Mouse (Mus musculus) heart, embryonic 13.5 days (tissue): Measurements from ENCODE around the gene Psmg1. TPM values are rescaled to one million over a fixed set of nuclear protein-coding genes. Genes with fewer than 3 reads are reported as not detected.
"Not testable (repeated sequence)": the region's sequence is repeated elsewhere in the genome, so short reads cannot be mapped to it uniquely, and the experiment has no call there.

ENCODE experiments used
- ATAC-seq: fragments of 200-750 bp; cut with Nextera tagmentation; 2 replicates; pipeline ENCODE4 v1.8.0; 2017; ENCODE audit warnings: moderate TSS enrichment; ENCODE audit not compliant: insufficient number of reproducible peaks, low FRiP score, low TSS enrichment; ENCODE audit errors: extremely low read depth
- H3K27ac ChIP-seq: fragments of 300-500 bp; sonication (generic); replicated peaks from 2 replicates; pipeline ENCODE4 v1.5.1; 2015; ENCODE audit warnings: moderate library complexity, mild to moderate bottlenecking, inconsistent platforms
- H3K27me3 ChIP-seq: fragments of 300-500 bp; sonication (generic); replicated peaks from 2 replicates; pipeline ENCODE4 v1.6.1; 2015; ENCODE audit warnings: mild to moderate bottlenecking, inconsistent platforms
- H3K36me3 ChIP-seq: fragments of 300-500 bp; sonication (generic); 2 replicates; pipeline ENCODE4 v1.6.1; 2015; ENCODE audit warnings: mild to moderate bottlenecking, inconsistent platforms
- H3K4me1 ChIP-seq: fragments of 300-500 bp; sonication (generic); 2 replicates; pipeline ENCODE4 v1.6.1; 2015; ENCODE audit warnings: inconsistent platforms
- H3K4me2 ChIP-seq: fragments of 300-500 bp; sonication (generic); 2 replicates; pipeline ENCODE4 v1.6.1; 2015; ENCODE audit warnings: inconsistent platforms, mild to moderate bottlenecking, moderate library complexity
- H3K4me3 ChIP-seq: fragments of 300-500 bp; sonication (generic); 2 replicates; pipeline ENCODE4 v1.5.1; 2015; ENCODE audit warnings: moderate library complexity, mild to moderate bottlenecking, inconsistent platforms
- H3K9ac ChIP-seq: fragments of 300-500 bp; sonication (generic); 2 replicates; pipeline ENCODE4 v1.6.1; 2015; ENCODE audit warnings: inconsistent platforms, mild to moderate bottlenecking, moderate library complexity
- H3K9me3 ChIP-seq: fragments of 300-500 bp; sonication (generic); 2 replicates; pipeline ENCODE4 v1.6.1; 2016; ENCODE audit warnings: inconsistent platforms
- WGBS: fragments of 180-500 bp; shearing (Covaris S2); methylation state at CpG from one replicate; pipeline ENCODE4 v1.1.7; 2015; ENCODE audit warnings: mixed read lengths; 5-methylcytosine and 5-hydroxymethylcytosine counted together
- polyA plus RNA-seq: library from polyadenylated mRNA; unstranded; fragments of >200 nt; fragmentation: Nextera tagmentation; extraction: Ambion mirVana; gene quantifications from 2 replicates; pipeline ENCODE4 v1.2.1, GENCODE M21; 2015

The Psmg1 gene
- polyA plus RNA-seq: 62.1 and 72.4 TPM in 2 replicates

- peaks cover 55% of the 10 kb centered on the region for H3K36me3 ChIP-seq
- H3K9ac ChIP-seq: peak within 1 kb of the TSS; percentile 86
- peak within 1 kb of the TSS; percentile 82 for H3K27ac ChIP-seq
- peak within 1 kb of the TSS; percentile 71 for H3K4me3 ChIP-seq
- no peaks in the 10 kb centered on the region for H3K9me3 ChIP-seq
- H3K4me2 ChIP-seq: peak within 1 kb of the TSS; percentile 71
- no peaks in the 10 kb centered on the region for H3K27me3 ChIP-seq
- WGBS: under 1% methylated on average over 62 of the region's 62 CpGs
- ATAC-seq: peak; percentile 91
- H3K4me1 ChIP-seq: peaks cover 17% of the 10 kb centered on the region
Observed at GRCm38 (mm10) chr16:95990462-95991121, at the start of gene Psmg1. Gene Psmg1 (minus strand): TSS chr16:95990960.

- Histone ChIP-seq H3K27ac (no peak overlapping the region), H3K4me1 (no peaks in the 10 kb centered on the region), H3K27me3 (no peaks in the 10 kb centered on the region), H3K4me2 (no peak overlapping the region), H3K9me3 (no peaks in the 10 kb centered on the region), H3K36me3 (peaks cover 99% of the 10 kb centered on the region), H3K9ac (no peak overlapping the region), H3K4me3 (no peak overlapping the region)
- whole genome bisulfite sequencing: 81% methylated on average over 6 of the region's 6 CpGs
- no peak for ATAC-seq
Observed at GRCm38 (mm10) chr16:96039538-96039937, 48.8 kb upstream of the Psmg1 start.

GRCm38 (mm10) chr16:96034473-96034872 lies 43.7 kb upstream of the Psmg1 start:
- H3K27ac ChIP-seq: no peak overlapping the region
- no peak overlapping the region for H3K4me3 ChIP-seq
- WGBS: 81% methylated on average over 6 of the region's 6 CpGs
- no peak overlapping the region for H3K4me2 ChIP-seq
- H3K36me3 ChIP-seq: peaks cover 99% of the 10 kb centered on the region
- no peaks in the 10 kb centered on the region for H3K27me3 ChIP-seq
- H3K9me3 ChIP-seq: no peaks in the 10 kb centered on the region
- ATAC-seq: no peak
- no peak overlapping the region for H3K9ac ChIP-seq
- no peaks in the 10 kb centered on the region for H3K4me1 ChIP-seq

GRCm38 (mm10) chr16:96032368-96033043 lies 41.7 kb upstream of the Psmg1 start:
- Histone ChIP-seq H3K9me3 (no peaks in the 10 kb centered on the region), H3K27me3 (no peaks in the 10 kb centered on the region), H3K36me3 (peaks cover 100% of the 10 kb centered on the region), H3K4me2 (no peak overlapping the region), H3K4me3 (no peak overlapping the region), H3K4me1 (no peaks in the 10 kb centered on the region), H3K9ac (no peak overlapping the region), H3K27ac (no peak overlapping the region)
- WGBS: 46% methylated on average over 13 of the region's 13 CpGs
- no peak for ATAC-seq

GRCm38 (mm10) chr16:96030476-96031102 lies 39.8 kb upstream of the Psmg1 start:
- no peaks in the 10 kb centered on the region for H3K4me1 ChIP-seq
- no peaks in the 10 kb centered on the region for H3K27me3 ChIP-seq
- no peak for ATAC-seq
- H3K4me3 ChIP-seq: no peak overlapping the region
- no peaks in the 10 kb centered on the region for H3K9me3 ChIP-seq
- no peak overlapping the region for H3K4me2 ChIP-seq
- H3K36me3 ChIP-seq: peaks cover 100% of the 10 kb centered on the region
- 90% methylated on average over 2 of the region's 2 CpGs for WGBS
- H3K27ac ChIP-seq: no peak overlapping the region
- H3K9ac ChIP-seq: no peak overlapping the region

- H3K4me3 ChIP-seq: no peak overlapping the region
- peaks cover 93% of the 10 kb centered on the region for H3K36me3 ChIP-seq
- H3K9me3 ChIP-seq: no peaks in the 10 kb centered on the region
- no peak overlapping the region for H3K27ac ChIP-seq
- H3K4me1 ChIP-seq: no peaks in the 10 kb centered on the region
- H3K27me3 ChIP-seq: no peaks in the 10 kb centered on the region
- ATAC-seq: no peak
- no peak overlapping the region for H3K9ac ChIP-seq
- 82% methylated on average over 5 of the region's 5 CpGs for WGBS
- H3K4me2 ChIP-seq: no peak overlapping the region
Observed at GRCm38 (mm10) chr16:96026256-96026655, 35.5 kb upstream of the Psmg1 start.

GRCm38 (mm10) chr16:96025244-96025643 lies 34.5 kb upstream of the Psmg1 start:
- Histone ChIP-seq H3K9ac (no peak overlapping the region), H3K4me2 (no peak overlapping the region), H3K4me1 (no peaks in the 10 kb centered on the region), H3K36me3 (peaks cover 93% of the 10 kb centered on the region), H3K9me3 (no peaks in the 10 kb centered on the region), H3K27ac (no peak overlapping the region), H3K4me3 (no peak overlapping the region), H3K27me3 (no peaks in the 10 kb centered on the region)
- ATAC-seq: no peak
- 75% methylated on average over 3 of the region's 3 CpGs for WGBS

GRCm38 (mm10) chr16:96021045-96021444 lies 30.3 kb upstream of the Psmg1 start:
- H3K9ac ChIP-seq: no peak overlapping the region
- no peaks in the 10 kb centered on the region for H3K4me1 ChIP-seq
- H3K4me2 ChIP-seq: no peak overlapping the region
- WGBS: 82% methylated on average over 10 of the region's 10 CpGs
- H3K9me3 ChIP-seq: no peaks in the 10 kb centered on the region
- H3K4me3 ChIP-seq: no peak overlapping the region
- peaks cover 92% of the 10 kb centered on the region for H3K36me3 ChIP-seq
- H3K27me3 ChIP-seq: no peaks in the 10 kb centered on the region
- no peak for ATAC-seq
- no peak overlapping the region for H3K27ac ChIP-seq

- not testable (repeated sequence) for H3K4me1 ChIP-seq, H3K4me2 ChIP-seq, H3K9ac ChIP-seq, H3K27ac ChIP-seq, H3K9me3 ChIP-seq, H3K27me3 ChIP-seq, H3K4me3 ChIP-seq, ATAC-seq
- WGBS: no CpG with 5 or more reads among the region's 10 CpGs
- peaks cover 36% of the 10 kb centered on the region for H3K36me3 ChIP-seq
Observed at GRCm38 (mm10) chr16:96009124-96009523, 18.4 kb upstream of the Psmg1 start.

GRCm38 (mm10) chr16:96004278-96004677 lies 13.5 kb upstream of the Psmg1 start:
- H3K36me3 ChIP-seq: peaks cover 51% of the 10 kb centered on the region
- ATAC-seq: not testable (repeated sequence)
- WGBS: no CpG with 5 or more reads among the region's 10 CpGs

GRCm38 (mm10) chr16:95999291-95999690 lies 8.5 kb upstream of the Psmg1 start:
- H3K9me3 ChIP-seq: no peaks in the 10 kb centered on the region
- H3K4me1 ChIP-seq: peaks cover 6% of the 10 kb centered on the region
- no peak overlapping the region for H3K4me3 ChIP-seq
- peak; percentile 58; the same call in 1 of the 2 replicates for ATAC-seq
- H3K9ac ChIP-seq: no peak overlapping the region
- H3K4me2 ChIP-seq: no peak overlapping the region
- WGBS: 70% methylated on average over 5 of the region's 5 CpGs
- no peaks in the 10 kb centered on the region for H3K27me3 ChIP-seq
- H3K27ac ChIP-seq: no peak overlapping the region
- peaks cover 78% of the 10 kb centered on the region for H3K36me3 ChIP-seq

More at GRCm38 (mm10) chr16:96004278-96004677, 13.5 kb upstream of the Psmg1 start:
- H3K4me3 ChIP-seq, H3K9ac ChIP-seq, H3K4me1 ChIP-seq, H3K4me2 ChIP-seq, H3K27me3 ChIP-seq, H3K9me3 ChIP-seq, H3K27ac ChIP-seq: not testable (repeated sequence)
